Mouse (Mus musculus) spleen, postnatal 4 days (tissue): ENCODE measurements around the gene Mbd3.

ENCODE experiments used
- DNase-seq, 2 experiments: peaks; one replicate each; pipeline ENCODE4 v3.0.0; 2022; ENCODE audit warnings: low spot score in 2 of 2

The Mbd3 gene

GRCm38 (mm10) chr10:80396822-80397523 lies 2.4 kb downstream of the Mbd3 start:
- DNase-seq, result no peak

GRCm38 (mm10) chr10:80395025-80395627 lies 4.2 kb downstream of the Mbd3 start:
- no peak for DNase-seq

GRCm38 (mm10) chr10:80392687-80393086 lies 6.7 kb downstream of the Mbd3 start:
- no peak for DNase-seq

GRCm38 (mm10) chr10:80390697-80391096 lies 8.7 kb downstream of the Mbd3 start:
- no peak for DNase-seq

- no peak for DNase-seq
These were observed 10.1 kb downstream of the Mbd3 start for GRCm38 (mm10) chr10:80389185-80389708.

GRCm38 (mm10) chr10:80388731-80389130 lies 10.6 kb downstream of the Mbd3 start:
- no peak for DNase-seq

- peak; percentile 84 to 94 for DNase-seq
These were observed 11.8 kb downstream of the Mbd3 start, which contains the start of gene Mex3d for GRCm38 (mm10) chr10:80387522-80387959. TSS of gene Mex3d (minus strand) at chr10:80387659.

- DNase-seq, result no peak
These were observed 12.4 kb downstream of the Mbd3 start for GRCm38 (mm10) chr10:80386735-80387471.

- DNase-seq, result no peak
These were observed 13.3 kb downstream of the Mbd3 start for GRCm38 (mm10) chr10:80385811-80386734.

GRCm38 (mm10) chr10:80385310-80385709 lies 14.0 kb downstream of the Mbd3 start:
- no peak for DNase-seq

- DNase-seq, result peak in 1 of 2 experiments; percentile 49
These were observed 14.6 kb downstream of the Mbd3 start for GRCm38 (mm10) chr10:80384709-80385108.

- DNase-seq, result no peak
These were observed 15.2 kb downstream of the Mbd3 start for GRCm38 (mm10) chr10:80384115-80384639.

- no peak for DNase-seq
These were observed 15.9 kb downstream of the Mbd3 start for GRCm38 (mm10) chr10:80383431-80383830.

GRCm38 (mm10) chr10:80382641-80383365 lies 16.5 kb downstream of the Mbd3 start:
- no peak for DNase-seq

- DNase-seq, result peak; percentile 52 to 84
These were observed 21.6 kb downstream of the Mbd3 start for GRCm38 (mm10) chr10:80377716-80378115.

- peak; percentile 91 to 98 for DNase-seq
These were observed 23.2 kb downstream of the Mbd3 start for GRCm38 (mm10) chr10:80376160-80376559.

GRCm38 (mm10) chr10:80374063-80374462 lies 25.3 kb downstream of the Mbd3 start:
- DNase-seq, result peak; percentile 83 to 90

- no peak for DNase-seq
These were observed 26.6 kb downstream of the Mbd3 start for GRCm38 (mm10) chr10:80372706-80373105.

GRCm38 (mm10) chr10:80371983-80372382 lies 27.4 kb downstream of the Mbd3 start:
- DNase-seq, result no peak

GRCm38 (mm10) chr10:80371411-80371966 lies 27.9 kb downstream of the Mbd3 start:
- peak in 1 of 2 experiments; percentile 53 for DNase-seq
